Mouse (Mus musculus) E14TG2a.4 (cell line): Measurements from ENCODE around the gene Kcp.

Experiments used
- H3K27me3 ChIP-seq: 2 replicates; pipeline ENCODE4 v1.6.1; 2014; ENCODE audit warnings: low read length, control low read depth; ENCODE audit not compliant: insufficient read depth
- H3K36me3 ChIP-seq: 2 replicates; pipeline ENCODE4 v1.6.1; 2014; ENCODE audit warnings: low read length, control low read depth; ENCODE audit not compliant: insufficient read depth
- H3K4me1 ChIP-seq: replicated peaks from 2 replicates; pipeline ENCODE4 v1.6.1; 2014; ENCODE audit warnings: low read depth, low read length, control low read depth
- H3K4me3 ChIP-seq: replicated peaks from 2 replicates; pipeline ENCODE4 v1.5.1; 2014; ENCODE audit warnings: mild to moderate bottlenecking, low read length
- H3K9me3 ChIP-seq: 2 replicates; pipeline ENCODE4 v1.6.1; 2014; ENCODE audit warnings: low read length, control low read depth
- CTCF ChIP-seq: conservative IDR thresholded peaks from 2 replicates; pipeline ENCODE4 v1.5.1; 2014; ENCODE audit warnings: low read length
- NANOG ChIP-seq: IDR thresholded peaks from 2 replicates; pipeline ENCODE4 v1.6.1; 2014; ENCODE audit warnings: borderline replicate concordance, low read length, mixed read lengths
- POU5F1 ChIP-seq: IDR thresholded peaks from 2 replicates; pipeline ENCODE4 v1.6.1; 2014; ENCODE audit warnings: low read length, borderline replicate concordance

Gene Kcp

DNA sequence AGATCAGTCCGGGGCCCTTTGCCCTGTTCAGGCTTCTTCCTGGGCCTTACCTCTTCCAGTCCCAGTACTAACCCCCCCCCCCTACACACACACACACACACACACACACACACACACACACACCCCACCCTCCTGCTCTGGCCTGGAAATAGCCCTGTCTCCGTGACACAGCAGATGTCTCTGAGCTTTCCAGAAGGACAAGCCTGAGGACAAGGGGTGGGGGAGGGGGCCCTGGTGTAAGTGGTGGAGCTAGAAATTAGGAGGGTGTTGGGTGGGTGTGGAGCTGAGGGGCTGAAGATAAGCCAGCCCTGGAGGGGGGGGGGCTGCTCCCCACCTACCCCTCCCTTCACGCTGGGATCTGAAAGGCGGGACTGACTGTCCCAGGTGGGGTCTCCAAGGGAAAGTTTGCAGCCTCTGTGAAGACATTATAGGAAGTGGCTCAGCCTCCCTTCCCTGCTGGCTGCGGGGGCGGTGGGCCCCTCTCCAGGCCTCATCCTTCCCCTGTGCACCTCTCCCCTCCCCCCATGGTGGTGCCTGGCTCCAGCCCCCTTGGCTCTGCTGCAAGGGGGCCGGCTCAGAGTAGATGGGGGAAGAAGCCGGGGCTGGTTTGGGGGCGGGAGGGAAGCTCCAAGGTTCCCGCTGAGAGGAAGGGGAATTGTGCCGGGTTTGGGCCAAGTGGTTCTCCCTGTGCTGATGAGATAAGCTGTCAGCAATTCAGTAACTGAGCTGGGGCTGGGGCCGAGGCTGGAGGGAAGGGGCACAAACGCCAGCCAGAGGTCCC lies 72.7 kb downstream of the Kcp start:
- H3K4me3 ChIP-seq, result peak overlapping the region; percentile 73
- H3K4me1 ChIP-seq, result peaks cover 54% of the 10 kb centered on the region
- no peaks in the 10 kb centered on the region for H3K9me3 ChIP-seq
- H3K27me3 ChIP-seq, result peaks cover 61% of the 10 kb centered on the region
- no peaks in the 10 kb centered on the region for H3K36me3 ChIP-seq
- TF ChIP-seq POU5F1 (no peak), NANOG (no peak), CTCF (no peak)

DNA sequence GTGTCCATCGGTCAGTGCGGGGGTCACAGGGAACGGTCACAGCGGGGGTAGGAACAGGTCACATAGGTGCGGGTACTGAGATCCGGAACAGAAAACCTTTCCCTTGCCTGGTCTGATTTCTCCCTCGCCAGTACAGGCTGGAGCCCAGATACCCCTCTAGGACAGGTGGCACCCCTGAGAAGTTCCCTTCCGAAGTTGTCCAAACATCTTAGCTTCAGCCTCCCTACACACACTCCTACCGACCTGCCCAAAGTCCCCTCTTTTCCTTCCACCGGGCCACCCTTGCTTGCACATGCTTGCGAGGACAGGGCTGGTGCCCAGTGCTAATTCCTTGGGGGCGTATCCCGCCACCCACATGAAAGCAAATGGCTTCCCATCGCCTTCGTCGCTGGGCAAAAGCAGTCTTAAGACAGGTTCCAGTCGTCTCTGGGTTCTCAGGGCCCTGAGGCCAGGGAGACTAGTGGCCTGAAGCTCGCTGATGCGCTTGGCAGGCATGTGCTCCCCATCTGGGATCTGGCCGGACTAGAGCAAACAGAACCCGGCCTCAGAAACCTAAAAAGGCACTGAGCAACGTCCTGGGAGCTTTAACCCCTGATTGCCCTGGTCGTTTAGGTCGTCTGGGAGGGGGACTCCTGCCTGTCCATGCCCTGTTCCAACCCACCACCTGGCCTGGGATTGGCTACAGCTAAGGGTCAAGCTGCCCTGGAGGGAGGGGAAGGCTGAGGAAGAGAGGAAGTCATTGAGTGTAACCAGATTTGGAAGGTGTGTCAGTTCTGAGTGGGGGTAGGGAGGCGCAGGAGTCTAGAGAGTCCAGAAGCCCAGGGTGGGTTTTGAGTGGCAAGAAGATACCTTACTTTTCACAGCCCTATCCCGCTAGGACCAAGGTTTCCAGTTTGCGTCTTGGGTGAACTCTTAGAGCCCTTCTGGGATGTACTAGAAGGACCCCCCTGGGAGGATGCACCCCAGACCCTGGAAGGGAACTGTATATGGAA lies 73.7 kb downstream of the Kcp start:
- peaks cover 54% of the 10 kb centered on the region for H3K27me3 ChIP-seq
- H3K4me3 ChIP-seq, result peak overlapping the region; percentile 73
- H3K36me3 ChIP-seq, result no peaks in the 10 kb centered on the region
- no peaks in the 10 kb centered on the region for H3K9me3 ChIP-seq
- H3K4me1 ChIP-seq, result peaks cover 54% of the 10 kb centered on the region
- TF ChIP-seq POU5F1, result no peak
- TF ChIP-seq NANOG, result no peak
- TF ChIP-seq CTCF, result no peak

DNA sequence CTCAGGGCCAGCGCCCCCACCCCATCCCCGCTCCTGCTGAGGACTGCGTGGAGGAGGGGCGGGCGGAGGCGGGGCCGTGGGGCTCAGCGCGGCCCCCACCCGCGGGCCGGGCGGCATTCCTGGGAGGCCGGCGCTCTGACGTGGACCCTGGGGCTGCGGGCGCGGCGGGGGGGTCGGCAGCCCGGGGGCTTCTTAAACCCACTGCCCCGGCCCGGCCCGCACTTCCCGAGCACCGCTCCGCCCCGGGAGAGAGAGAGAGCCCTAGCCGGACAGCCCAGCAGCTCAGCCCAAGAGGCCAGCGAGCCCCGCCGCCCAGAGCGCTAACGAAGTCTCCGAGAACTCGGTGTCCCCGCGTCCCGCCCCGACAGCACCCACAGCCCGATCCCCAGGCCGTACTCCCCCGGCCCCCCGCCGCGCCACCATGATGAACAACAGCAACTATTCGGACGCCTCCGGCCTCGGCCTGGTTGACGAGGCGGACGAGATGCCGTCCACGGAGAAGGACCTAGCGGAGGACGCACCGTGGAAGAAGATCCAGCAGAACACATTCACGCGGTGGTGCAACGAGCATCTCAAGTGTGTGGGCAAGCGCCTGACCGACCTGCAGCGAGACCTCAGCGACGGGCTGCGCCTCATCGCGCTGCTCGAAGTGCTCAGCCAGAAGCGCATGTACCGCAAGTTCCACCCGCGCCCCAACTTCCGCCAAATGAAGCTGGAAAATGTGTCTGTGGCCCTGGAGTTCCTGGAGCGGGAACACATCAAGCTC lies 74.5 kb downstream of the Kcp start, which contains the start of gene Flnc:
TSS of gene Flnc (plus strand) at position 219 of the 766 bp plus-strand sequence.
- Histone ChIP-seq H3K9me3 (no peaks in the 10 kb centered on the region), H3K4me3 (peak within 1 kb of the TSS; percentile 73), H3K36me3 (no peaks in the 10 kb centered on the region), H3K4me1 (peaks cover 54% of the 10 kb centered on the region), H3K27me3 (peaks cover 47% of the 10 kb centered on the region)
- TF ChIP-seq NANOG, result no peak
- no peak for TF ChIP-seq CTCF
- TF ChIP-seq POU5F1, result no peak

DNA sequence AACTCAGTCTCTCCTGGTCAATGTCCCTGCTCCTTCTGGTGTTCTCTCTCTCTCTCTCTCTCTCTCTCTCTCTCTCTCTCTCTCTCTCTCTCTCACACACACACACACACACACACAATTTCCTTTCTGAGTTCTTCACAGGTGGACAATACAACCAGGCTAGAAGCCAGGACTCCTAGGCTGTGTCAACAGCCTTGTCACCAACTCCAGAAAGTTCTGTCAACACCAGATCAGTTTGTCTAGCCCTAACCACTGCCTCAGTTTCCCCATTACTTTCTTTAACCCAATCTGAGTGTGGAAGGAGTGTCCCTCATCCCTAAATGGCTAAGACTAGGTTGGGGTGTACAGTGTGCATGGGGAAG lies 75.1 kb downstream of the Kcp start:
- Histone ChIP-seq H3K9me3 (no peaks in the 10 kb centered on the region), H3K36me3 (no peaks in the 10 kb centered on the region), H3K4me3 (peak overlapping the region; percentile 73), H3K4me1 (peaks cover 54% of the 10 kb centered on the region), H3K27me3 (peaks cover 46% of the 10 kb centered on the region)
- TF ChIP-seq POU5F1 (no peak), CTCF (no peak), NANOG (no peak)

DNA sequence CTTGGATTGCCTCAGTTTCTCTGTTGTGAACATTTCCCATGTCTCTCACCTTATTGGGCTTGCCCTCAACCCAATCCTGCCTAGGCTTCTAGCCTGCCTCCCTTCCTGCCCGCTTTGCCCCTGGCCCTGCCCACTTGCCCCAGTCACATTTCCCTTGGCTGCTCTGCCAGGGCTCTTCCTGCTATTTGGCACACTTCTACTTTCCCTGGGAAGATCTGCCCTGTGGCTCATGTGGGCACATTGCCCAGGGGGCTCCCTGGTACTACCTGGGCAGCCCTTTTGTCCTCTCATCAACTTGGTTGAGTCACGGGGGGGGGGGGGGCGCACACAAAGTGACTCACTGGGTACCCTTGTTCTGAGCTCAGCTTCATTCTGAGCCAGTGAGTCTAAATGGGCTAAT lies 75.6 kb downstream of the Kcp start:
- Histone ChIP-seq H3K4me3 (no peak overlapping the region), H3K27me3 (peaks cover 46% of the 10 kb centered on the region), H3K9me3 (no peaks in the 10 kb centered on the region), H3K4me1 (peaks cover 51% of the 10 kb centered on the region), H3K36me3 (no peaks in the 10 kb centered on the region)
- TF ChIP-seq POU5F1 (no peak), CTCF (no peak), NANOG (no peak)

DNA sequence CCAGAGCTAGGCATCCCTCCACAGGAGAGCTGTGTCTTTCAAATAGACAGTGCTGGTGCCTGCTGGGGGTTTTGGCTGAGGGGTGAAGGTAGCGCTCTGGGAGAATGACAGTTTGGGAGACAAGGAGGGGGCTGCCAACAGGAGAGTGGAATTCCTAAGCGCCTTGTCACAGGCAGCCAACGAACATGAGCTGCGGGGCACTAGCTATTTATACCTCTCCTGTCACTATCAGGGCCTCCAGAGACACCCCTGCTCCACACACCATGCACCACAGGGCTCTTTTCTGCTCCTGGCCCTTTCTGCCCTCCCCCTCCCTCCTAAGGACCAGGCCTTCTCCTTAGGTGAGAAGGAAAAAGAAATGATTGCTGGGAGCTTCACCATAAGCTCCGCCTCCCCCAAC lies 76.3 kb downstream of the Kcp start:
- no peak for TF ChIP-seq CTCF
- no peak for TF ChIP-seq NANOG
- TF ChIP-seq POU5F1, result no peak
- peaks cover 46% of the 10 kb centered on the region for H3K27me3 ChIP-seq
- H3K4me3 ChIP-seq, result no peak overlapping the region

DNA sequence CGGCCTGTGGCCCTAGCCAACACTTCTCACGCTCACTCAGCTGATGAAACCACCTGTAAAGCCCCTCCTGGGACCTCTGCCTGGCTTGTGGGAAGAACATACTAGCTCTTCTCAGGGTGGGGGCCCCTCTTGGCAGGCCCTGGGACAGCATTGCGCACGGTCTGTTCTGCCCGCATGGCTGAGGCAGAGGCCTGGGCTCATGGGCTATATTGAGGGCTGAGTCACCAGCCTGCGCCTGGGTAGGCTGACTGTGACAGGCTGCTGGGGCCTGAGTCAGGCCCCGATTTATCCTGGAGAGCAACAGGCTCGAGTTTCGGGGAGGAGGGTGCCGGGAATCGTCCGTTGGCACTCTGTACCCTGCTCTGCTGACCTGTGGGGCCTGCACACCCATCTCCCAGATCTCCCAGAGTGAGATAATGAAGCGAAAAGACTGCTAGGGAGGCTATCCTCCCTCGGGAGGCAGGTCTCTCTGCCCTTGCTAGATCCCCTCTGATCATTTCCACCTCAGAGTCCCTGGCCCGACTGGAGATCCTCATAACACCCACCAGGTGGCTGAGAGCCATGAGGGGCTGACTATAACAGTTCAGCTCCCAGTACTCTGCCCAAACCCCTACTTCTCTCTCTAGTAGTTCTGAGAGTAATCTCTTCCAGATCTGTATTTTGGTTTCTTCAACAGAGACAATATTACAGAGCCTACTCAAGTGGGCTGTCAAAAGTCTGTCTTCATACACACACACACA lies 76.9 kb downstream of the Kcp start:
- no peak for TF ChIP-seq NANOG
- TF ChIP-seq POU5F1, result no peak
- TF ChIP-seq CTCF, result no peak
- Histone ChIP-seq H3K27me3 (peaks cover 46% of the 10 kb centered on the region), H3K9me3 (no peaks in the 10 kb centered on the region), H3K36me3 (no peaks in the 10 kb centered on the region), H3K4me1 (peaks cover 47% of the 10 kb centered on the region), H3K4me3 (no peak overlapping the region)

More for the DNA sequence above, 76.3 kb downstream of the Kcp start:
- Histone ChIP-seq H3K9me3 (no peaks in the 10 kb centered on the region), H3K4me1 (peaks cover 47% of the 10 kb centered on the region), H3K36me3 (no peaks in the 10 kb centered on the region)
